Mouse (Mus musculus): Measurements from ENCODE around the gene Zw10.
A peak's percentile ranks its signal among the peaks of the same experiment; 100 is the strongest.

Gene Zw10

DNA sequence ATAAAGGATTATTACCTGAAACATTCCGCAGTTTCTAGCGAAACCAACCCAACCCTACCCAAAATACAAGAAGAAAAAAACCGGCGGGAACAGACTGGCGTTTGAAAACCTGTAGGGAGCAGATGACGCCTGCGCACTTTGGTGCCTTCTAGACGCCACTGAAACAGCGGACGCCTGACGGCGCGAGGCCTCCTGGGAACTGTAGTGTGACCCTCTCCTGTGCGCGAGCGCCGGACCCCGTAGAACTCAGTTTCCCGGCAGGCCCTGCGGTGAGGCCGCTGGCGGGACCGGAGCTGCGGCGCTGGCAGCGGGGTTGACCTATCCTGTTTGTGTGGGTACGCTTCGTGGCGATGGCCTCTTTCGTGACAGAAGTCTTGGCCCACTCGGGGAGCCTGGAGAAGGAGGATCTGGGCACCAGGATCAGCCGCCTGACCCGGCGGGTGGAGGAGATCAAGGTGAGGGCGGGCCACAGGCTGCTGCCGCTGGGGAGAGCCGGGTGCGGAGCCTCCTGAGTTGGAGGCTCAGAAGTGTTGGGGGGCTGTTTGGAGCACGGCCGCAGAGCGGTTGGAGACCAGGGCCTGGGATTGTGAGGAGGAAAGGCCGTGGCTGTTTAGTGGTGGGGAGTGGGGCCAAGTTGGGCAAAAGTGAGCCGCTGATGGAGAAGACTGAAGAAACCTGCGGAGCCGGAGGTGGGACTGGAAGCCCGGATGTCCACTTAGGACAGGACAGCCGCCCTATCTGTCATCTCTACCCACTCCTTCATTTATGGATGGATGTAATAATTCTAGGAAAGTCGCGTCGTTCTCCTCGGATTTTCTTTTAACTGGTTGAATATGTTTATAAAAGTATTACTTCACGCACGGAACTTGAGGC, at the start of gene Zw10:
Gene Zw10, plus strand, starts transcription at position 281 of the 873 bp plus-strand sequence.
- peak; percentile 93 for DNase-seq (ENCODE audit: low spot score)

DNA sequence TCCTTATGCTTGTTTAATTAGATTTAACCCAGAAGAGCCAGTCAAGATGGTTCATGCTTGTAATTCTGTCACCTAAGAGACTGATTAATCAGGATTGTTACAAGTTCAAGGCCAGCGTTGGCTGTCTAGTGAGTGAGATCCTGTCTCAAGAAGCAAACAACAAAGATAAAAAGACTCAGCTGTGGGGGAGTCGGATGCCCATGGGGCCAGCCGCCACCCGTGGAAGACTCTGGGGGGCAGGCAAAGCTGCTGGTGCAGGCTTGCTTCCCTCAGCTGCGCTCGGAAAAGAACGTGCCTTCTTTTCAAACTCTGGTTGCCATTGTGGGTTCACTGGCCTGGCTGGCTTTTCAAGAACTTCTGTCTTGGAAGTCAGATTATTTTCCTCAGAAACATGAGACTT, 39.6 kb upstream of the Zw10 start:
- no peak for DNase-seq (ENCODE audit: low spot score)

DNA sequence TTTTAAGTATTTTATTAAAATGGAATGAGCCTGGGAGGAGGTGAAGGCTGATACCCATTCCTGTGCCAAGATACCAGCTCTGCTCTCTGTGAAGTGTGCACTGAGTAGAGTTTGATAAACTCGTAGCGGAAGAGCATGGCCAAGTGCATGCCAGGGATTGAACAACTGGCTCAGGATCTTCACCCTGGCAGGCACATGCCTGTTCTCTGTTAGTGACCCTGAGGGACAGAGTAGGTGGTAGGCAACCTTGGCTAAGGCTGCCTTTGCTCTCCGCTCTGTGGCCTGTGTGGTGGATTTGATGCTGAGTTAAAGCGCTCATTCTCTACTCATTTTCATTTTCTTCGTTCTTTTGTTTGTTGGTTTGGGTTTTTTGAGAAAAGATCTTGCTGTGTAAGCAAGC, 34.1 kb upstream of the Zw10 start:
- no peak for DNase-seq (ENCODE audit: low spot score)

DNA sequence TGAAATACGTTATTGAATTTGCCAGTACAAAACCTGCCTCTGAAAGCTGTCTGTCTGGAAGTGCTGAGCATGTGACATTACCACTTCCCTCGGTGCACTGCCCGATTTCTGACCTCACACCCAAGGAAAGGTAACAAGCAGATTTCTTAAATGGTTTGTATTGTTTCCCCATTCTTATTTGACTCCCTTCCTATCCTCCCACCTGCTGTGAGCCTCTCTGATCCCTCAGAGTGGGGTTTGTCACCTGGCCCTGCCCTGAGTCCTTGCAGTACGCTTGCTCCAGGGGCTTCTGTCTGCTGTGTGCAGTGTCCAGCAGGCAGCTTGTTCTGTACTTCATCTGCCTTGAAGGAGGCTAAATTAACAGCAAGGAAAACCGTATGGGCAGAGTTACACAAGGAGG, 31.5 kb upstream of the Zw10 start:
- no peak for DNase-seq (ENCODE audit: low spot score)

DNA sequence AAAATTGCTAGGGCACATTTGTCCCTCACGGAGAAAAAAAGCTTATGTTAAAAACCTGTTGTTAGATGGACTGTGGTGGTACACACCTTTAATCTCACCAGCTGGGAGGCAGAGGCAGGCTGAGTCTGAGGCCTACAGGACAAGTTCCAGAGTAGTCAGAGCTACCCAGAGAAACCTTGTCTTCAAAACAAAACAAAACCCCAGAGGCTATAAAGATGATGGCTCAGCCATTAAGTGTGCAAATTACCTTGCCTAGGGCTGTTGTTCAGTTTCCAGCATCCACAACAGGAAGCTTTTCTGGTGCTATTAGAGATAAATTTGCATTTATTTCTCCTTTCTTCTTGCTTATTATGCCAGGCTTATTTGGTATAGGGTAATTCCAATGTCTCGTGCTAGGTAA, 30.9 kb upstream of the Zw10 start:
- DNase-seq (ENCODE audit: low spot score) = no peak

DNA sequence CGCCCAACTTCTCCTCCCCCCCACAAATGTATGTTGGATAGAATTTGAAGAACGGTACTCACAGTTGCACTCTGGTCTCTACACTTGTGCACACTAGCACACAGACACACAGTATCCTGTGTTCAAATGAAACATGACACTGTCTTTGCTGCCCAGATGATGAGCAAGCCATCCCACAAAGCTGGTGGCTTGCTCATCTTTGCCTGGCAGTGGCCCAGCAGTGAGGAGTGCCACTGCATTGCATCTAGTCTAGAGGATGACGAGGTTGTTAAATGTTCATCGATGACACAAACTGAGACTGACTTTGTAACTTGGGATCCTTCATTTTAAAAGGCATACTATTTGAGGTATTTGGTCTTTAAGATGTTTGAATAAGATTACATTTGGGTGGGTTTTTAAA, 20.6 kb upstream of the Zw10 start:
- DNase-seq (ENCODE audit: low spot score) = no peak

DNA sequence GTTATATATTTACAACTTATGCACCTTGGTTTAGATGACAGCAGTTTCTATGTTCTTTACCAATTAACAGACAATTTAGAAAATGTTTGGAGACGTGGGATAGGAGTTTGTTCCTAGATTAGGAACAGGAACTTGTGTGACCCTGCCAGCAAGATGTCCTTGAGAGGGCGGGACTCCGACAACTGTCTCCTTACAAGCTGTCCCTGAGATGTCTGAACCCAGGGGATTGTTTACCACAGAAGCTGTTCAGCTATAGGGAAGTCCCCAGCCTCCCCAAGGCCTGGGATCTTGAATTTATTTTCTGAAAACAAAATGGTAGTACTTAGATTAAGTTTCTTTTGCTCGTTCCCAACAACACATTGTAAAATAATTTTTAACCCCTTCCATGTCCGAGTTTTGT, 4.5 kb upstream of the Zw10 start:
- DNase-seq (ENCODE audit: low spot score) = no peak

DNA sequence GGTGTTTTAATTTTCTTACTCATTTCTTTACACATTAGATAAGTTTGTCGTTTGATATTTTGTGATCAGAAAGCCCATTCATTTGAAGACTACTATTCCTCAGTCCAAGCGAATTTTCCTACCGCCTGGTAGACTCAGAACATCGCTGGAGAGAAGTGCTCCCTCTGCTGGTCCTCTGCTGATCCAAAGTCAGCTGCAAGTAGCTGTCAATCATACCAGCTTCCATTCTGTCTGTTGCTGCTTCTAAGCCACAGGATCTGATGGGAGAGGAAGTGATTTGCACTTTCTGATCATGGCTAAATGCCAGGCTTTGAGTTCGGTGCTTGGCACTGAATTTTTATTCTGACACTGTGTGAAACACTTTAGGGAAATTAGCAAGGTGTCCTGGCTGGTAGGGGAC, 4.1 kb upstream of the Zw10 start:
- peak; percentile 63 for DNase-seq (ENCODE audit: low spot score)

DNA sequence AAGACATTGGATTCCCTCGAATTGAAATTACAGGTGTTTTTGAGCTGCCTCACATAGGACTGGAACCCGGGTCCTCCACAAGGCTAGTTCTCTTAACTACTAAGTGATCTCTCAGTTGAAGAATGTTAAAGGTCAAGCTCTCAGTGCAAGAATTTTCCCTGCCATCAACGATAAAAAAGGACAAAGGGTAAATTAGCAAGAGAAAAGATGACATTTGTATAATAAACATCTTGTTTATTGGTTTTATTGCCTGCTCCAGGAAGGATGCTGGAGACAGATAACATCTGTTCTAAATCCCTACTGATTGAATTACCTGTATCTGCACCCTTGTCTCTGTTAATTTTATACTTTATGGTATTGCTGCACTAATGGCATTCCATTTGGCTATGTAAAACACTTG, 1.4 kb upstream of the Zw10 start:
- no peak for DNase-seq (ENCODE audit: low spot score)

DNA sequence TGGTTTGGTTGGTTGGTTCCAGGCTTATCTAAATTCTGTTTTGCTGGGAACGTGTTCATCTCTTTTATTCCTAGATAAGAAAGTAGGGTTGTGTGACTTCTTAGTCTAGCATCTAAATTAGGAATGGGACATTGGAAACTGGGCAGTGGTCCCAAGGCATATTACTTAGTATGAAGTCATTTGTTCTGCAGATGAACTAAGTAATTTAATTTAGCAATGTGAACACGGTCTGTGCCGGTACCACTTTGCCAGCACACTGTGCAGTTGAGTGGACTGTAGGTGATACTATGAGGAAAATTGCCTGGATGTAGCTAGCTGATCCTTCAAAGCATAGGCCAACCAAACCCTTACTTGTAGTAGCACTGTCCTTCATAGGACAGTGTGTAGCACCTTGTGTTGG, 21.4 kb downstream of the Zw10 start:
- no peak for DNase-seq (ENCODE audit: low spot score)

DNA sequence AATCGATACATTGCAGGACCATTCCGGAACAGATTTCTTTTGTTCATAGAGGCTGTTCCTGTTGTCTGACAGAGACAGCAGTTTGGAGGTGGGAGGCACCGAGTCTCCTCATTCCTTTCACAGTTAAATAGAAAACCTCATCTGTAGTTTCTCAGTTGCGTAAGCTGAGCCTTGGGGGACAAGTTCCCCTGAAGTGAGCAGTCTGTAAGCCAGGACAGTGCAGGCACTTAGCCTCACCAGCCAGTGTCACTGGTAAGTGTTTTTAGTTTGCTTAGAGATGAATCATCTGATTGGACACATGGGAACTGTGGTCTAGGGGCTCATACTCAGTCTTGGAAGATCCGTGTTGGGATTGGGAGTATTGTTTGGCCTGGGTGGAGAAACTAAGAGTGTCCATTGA, 25.7 kb downstream of the Zw10 start, which contains the start of gene Tmprss5:
Gene Tmprss5, plus strand, starts transcription at position 154 of the 400 bp plus-strand sequence.
- no peak for DNase-seq (ENCODE audit: low spot score)

DNA sequence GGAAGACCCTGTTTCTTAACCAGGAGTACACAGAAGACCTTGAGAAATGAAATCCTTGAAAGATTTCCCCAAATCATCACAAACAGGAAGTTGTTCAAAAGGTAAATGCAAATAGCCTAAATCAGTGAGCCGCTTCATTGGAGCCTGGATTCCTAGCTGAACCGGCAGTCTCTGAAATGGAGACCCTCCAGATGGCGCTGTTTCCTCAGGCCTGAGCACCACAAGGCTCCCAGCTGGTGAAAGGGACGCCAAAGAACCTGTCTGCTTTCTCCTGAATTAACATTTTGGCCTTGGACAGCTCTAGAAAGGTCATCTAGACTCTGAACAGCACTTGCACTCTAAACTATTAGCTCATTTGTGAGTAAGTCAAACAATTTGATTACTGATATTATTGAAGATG, 26.1 kb downstream of the Zw10 start:
- peak; percentile 70 for DNase-seq (ENCODE audit: low spot score)

DNA sequence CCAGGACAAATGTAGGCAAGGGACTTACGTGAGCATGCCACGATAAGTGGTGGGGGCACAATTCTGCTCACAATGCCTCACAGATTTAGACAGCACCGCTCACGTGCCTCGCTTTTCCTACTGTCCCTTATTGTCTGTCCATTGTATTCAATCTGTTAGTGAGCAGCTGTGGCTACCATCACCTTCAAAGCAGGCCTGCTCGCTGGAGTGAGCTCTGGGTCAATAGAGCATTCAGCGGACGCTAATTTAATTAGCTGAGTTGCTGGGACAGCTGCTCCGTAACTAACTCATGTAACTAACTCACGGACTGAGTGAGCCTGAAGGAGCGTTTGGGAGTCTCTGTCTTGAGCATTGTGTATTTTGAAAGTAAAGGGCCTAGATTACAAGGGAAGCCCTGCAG, 31.9 kb downstream of the Zw10 start:
- no peak for DNase-seq (ENCODE audit: low spot score)

DNA sequence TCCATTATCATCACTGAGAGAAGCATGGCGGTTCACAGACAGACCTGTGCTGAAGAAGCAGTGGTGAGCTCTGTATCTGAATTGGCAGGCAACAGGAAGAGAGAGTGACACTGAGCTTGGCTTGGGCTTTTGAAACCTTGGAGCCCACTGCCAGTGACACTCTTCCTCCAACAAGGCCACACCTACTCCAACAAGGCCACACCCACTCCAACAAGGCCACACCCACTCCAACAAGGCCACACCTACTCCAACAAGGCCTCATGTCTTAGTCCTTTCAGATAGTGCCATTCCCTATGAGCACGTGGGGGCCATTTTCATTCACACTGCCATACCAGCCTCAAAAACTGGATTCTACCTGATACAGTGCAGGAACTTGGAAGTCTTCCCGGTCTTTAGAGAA, 43.5 kb downstream of the Zw10 start:
- no peak for DNase-seq (ENCODE audit: low spot score)

DNA sequence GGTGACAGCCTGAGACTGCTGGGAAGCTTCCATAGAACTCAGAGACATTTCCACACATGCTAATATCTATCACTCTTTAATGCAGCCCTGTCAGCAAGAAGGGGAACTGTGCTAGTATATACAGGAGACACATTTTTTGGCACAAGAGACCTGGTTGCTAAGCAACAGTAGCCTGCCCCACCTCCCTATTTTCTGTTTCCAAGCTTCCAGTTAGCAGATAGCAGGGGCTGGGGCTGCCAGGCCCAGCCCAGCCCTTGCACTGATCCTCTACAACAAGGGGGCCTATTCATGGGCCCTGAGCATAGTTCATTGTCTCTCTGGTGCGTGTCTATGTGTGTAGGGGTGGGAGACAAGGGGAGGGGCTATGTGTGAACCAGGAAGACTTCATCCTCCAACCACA, 46.9 kb downstream of the Zw10 start:
- DNase-seq (ENCODE audit: low spot score) = no peak

DNA sequence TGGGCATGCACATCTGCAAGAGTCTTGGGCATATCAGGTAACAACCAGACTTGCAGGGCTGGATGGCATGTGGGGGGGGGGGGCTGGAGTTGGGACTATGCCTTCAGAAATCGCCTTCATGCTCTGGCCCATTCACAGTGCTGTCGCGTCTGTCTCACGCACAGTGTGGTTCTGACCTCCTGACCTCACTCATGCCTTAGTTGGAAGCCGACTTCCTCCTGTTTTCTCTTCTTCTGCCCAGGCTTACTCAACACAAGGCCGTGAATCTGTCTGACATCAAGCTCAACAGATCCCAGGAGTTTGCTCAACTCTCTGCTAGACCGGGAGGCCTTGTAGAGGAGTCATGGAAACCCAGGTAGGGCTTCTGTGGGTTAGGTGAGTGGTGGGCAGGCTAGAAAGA, 53.7 kb downstream of the Zw10 start:
- no peak for DNase-seq (ENCODE audit: low spot score)

DNA sequence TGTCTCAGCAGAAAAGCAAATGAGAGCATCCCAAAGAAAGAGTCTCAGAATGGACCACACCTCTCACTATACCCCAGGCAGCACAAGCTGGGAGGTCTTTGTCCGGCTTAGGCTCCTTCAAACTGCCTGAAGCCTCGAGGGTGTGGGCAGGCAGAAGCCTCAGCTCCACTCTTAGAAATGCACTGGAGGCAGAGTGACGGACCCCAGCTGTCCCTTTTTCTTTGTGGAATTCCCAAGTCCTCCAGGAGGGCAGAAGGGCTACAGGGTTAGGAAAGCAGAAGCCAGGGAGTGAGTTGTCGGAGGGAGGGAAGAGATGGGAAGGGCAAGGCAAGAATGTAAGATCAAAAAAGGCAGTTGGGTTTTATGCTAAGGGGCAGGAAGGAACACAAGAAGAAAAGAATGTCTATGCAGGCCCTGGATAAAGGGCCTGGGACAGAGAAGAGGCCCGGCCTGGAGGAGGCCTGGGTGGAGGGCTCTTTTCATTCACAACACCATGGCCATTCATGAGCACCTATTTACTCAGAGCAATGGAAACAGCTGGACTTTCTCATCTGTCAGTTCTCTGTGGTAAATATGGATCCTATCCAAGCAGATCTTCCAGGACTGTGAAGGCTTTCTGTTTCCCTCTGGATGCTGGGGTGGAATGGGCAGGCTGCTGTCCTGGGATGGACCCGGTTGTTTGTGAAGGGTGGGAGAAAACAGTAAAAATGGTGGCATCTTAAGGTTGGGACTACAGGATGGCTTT, 55.2 kb downstream of the Zw10 start:
- peak; percentile 13 for DNase-seq (ENCODE audit: low spot score)

DNA sequence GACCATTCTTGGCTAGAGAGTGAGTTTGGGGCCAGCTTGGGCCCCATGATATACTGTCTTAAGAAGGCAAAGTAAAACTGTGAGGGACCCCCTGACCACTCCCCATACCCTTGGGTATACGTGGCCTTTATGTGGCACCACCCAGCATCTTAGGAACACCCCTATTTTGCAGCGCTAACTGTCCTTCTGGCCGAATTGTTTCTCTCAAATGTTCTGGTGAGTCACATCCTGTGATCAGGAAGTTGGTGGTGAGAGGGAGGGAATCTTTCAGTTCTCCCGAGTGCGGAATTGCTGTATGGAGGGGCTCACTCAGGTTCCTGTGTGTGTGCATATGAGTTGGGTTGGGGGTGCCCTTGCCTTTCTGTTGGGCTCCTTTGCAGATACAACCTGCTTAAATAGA, 55.9 kb downstream of the Zw10 start:
- no peak for DNase-seq (ENCODE audit: low spot score)

DNA sequence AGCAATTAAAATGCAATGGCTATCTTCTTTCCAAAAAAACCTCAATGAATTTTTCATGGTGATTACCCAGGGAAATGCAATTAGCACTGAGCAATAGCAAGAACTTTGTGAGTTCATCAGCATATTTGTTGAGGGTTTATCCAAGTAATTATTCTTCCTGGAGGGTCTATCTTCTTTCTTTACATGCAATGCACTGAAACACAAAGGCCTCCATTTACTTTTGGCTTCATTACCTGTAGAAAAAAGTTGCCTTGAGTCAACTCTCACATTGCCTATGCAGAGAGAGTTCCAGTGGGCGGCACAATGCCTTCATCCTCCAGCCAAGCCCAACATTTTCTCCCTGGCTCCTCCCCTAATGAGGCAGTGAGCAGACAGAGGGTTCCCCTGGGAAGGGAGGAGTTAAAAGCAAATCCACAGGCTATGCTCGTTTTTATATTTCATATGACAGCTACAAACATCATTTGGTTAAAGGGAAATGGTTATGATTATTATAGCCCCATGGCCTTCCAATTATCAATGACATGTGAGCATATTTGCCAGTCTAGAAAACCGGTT, 62.9 kb downstream of the Zw10 start:
- DNase-seq (ENCODE audit: low spot score) = no peak

DNA sequence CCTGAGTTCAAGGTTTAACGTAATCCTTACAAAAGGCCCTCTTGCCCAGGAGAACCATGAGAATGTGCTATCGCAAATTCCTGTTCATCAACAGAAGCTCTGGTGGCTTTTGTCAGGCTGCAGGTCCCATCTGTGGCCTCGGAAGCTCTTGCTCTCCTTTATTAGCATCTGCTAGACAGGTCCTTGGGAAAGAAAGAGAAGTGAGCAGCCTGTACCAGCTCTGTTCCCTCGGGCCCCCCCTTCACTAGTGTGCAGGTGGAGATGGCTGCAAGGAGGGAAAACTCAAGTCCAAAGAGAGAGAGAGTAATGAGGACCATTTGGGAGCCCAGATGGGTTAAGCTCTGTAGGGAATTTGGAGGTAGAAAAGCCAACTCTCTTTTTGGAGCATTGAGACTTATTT, 64.3 kb downstream of the Zw10 start:
- DNase-seq (ENCODE audit: low spot score) = no peak

DNA sequence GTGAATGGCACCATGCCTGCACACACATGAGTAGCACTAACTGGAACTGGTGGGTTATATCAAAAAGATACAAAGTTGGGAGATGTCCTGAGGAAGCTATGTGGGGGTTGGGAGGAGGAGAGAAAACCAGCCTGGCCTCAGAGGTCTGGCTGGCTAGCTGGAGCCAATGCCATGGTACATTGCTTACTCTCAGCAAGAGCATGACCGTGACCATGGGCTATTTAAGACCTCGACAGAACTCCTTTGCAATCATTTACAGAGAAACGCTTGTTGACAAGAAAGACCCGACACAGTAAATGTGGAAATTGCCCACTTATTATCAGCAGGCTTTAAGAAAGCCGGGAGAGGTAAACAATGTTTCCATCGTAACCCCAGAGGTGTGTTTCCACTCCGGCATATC, 70.3 kb downstream of the Zw10 start:
- DNase-seq (ENCODE audit: low spot score) = no peak

Data from urinary bladder, postnatal 14 days (tissue).